Mouse (Mus musculus): ENCODE data around the gene Cd3eap. TPM values are rescaled to one million over a fixed set of nuclear protein-coding genes. Genes with fewer than 3 reads are reported as not detected.
A peak's percentile ranks its signal among the peaks of the same experiment; 100 is the strongest.

Gene Cd3eap
- polyA plus RNA-seq, 1 experiment, result 12.7 TPM

DNA sequence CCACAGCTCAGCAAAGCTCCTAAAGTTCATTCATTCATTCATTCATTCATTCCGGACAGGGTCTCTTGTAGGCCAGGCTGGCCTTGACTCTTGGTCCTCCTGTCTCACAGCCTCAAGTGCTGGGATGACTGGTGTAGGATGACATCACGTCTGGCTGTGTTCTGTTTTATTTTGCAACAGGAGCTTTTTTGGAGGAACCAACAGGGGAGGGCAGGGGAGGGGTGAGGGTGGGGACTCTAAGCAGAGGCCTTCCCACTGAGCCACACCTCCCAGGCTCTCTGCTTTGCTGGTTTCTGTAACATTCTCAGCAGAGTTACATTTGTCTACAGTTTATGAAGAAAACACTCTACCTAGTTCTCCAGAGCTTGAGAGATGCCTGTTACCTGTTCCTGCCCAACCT, 21.2 kb downstream of the Cd3eap start:
- Histone ChIP-seq H3K4me3 (replicated peaks; ENCODE audit: insufficient read depth, low read depth, low read length) (no peak overlapping the region), H3K27ac (ENCODE audit: insufficient read depth, low read length) (no peak overlapping the region), H3K27me3 (ENCODE audit: control insufficient read depth, insufficient read depth, low read length) (no peaks in the 10 kb centered on the region), H3K4me1 (ENCODE audit: control insufficient read depth, insufficient read depth, low read length) (peaks cover 14% of the 10 kb centered on the region; the same call in 1 of the 2 replicates)
- 76% methylated on average over 2 of the region's 2 CpGs for WGBS
- DNase-seq, result no peak
- no peak for TF ChIP-seq CTCF (IDR thresholded peaks at IDR 0.05; ENCODE audit: borderline replicate concordance, insufficient read depth, low read depth, low read length)
- no peak for TF ChIP-seq POLR2A (IDR thresholded peaks at IDR 0.05; ENCODE audit: borderline replicate concordance, insufficient read depth, low read length)

DNA sequence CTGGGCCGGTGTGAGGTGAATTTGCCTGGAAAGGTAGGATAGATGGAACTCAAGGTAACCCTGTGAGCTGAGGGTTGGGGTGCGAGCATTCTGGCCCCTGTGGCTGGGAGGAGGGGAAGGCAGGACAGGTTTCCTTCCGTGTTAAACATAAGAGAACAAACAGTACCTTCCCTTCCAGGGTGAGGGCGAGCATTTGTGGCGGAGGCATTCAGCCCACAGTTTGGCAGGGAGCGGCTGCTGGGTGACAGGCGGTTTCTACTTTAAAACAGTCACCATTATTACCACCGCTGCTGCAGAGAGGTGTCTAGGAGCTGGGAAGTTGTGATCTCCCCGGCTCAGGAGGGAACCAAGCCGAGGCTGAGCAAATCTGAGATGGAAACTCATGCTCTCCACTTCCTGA, 22.2 kb downstream of the Cd3eap start:
- Histone ChIP-seq H3K4me3 (replicated peaks; ENCODE audit: insufficient read depth, low read depth, low read length) (no peak overlapping the region), H3K27me3 (ENCODE audit: control insufficient read depth, insufficient read depth, low read length) (no peaks in the 10 kb centered on the region), H3K27ac (ENCODE audit: insufficient read depth, low read length) (no peak overlapping the region), H3K4me1 (ENCODE audit: control insufficient read depth, insufficient read depth, low read length) (peaks cover 14% of the 10 kb centered on the region; the same call in 1 of the 2 replicates)
- no peak for TF ChIP-seq POLR2A (IDR thresholded peaks at IDR 0.05; ENCODE audit: borderline replicate concordance, insufficient read depth, low read length)
- TF ChIP-seq CTCF (IDR thresholded peaks at IDR 0.05; ENCODE audit: borderline replicate concordance, insufficient read depth, low read depth, low read length), result no peak
- 74% methylated on average over 10 of the region's 10 CpGs for WGBS
- no peak for DNase-seq

DNA sequence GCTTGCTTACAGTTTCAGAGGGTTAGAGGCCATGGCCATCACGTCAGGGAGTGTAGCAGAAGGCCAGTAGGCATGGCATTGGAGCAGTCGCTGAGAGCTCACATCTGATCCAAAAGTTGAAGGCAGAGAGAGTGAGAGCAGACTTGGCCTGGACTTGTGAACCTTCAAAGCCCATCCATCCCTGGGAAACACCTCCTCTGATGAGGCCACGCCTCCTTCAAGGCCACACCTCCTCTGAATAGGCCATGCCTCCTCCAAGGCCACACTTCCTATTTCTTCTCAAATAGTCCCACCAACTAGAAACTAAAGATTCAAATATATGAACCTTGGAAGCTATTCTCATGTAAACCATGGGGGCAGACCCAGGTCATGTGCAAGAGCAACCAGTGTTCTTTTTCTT, 23.7 kb downstream of the Cd3eap start:
- no peak overlapping the region for H3K4me3 ChIP-seq (replicated peaks; ENCODE audit: insufficient read depth, low read depth, low read length)
- 46% methylated on average over 3 of the region's 3 CpGs for WGBS
- no peak for DNase-seq
- H3K27me3 ChIP-seq (ENCODE audit: control insufficient read depth, insufficient read depth, low read length), result no peaks in the 10 kb centered on the region
- TF ChIP-seq CTCF (IDR thresholded peaks at IDR 0.05; ENCODE audit: borderline replicate concordance, insufficient read depth, low read depth, low read length) (no peak), POLR2A (IDR thresholded peaks at IDR 0.05; ENCODE audit: borderline replicate concordance, insufficient read depth, low read length) (no peak)
- H3K27ac ChIP-seq (ENCODE audit: insufficient read depth, low read length), result no peak overlapping the region
- H3K4me1 ChIP-seq (ENCODE audit: control insufficient read depth, insufficient read depth, low read length), result peaks cover 14% of the 10 kb centered on the region; the same call in 1 of the 2 replicates

DNA sequence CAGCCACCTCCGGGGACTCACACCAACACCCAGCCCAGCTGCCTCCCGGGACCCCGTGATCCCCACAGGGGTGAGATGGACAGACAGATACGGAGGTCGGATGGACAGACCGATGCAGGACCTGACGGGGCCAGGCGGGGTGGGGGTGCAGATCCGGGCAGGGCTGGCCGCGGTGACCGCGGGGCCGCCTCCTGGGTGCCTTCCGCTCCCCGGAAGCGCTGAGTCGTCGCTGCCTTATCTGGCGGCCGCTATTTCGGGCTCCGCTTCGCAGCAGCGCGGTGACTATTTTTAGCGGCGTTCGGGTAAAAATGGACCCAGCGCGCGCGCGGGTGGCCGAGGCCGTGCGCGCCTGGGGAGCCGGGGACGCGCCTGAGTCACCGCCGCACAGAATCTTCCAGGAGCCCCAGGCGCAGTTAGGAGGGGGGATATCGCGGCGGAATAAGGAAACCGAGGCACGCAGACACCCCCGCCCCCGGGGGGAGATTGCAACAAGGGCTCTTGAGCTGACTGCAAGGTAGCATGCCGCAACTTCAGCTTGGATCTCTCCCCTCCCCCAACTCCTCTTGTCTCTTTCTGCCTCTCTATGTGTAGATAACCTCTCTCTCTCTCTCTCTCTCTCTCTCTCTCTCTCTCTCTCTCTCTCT, 26.5 kb downstream of the Cd3eap start:
- Histone ChIP-seq H3K4me3 (replicated peaks; ENCODE audit: insufficient read depth, low read depth, low read length) (peak overlapping the region; percentile 99), H3K27me3 (ENCODE audit: control insufficient read depth, insufficient read depth, low read length) (no peaks in the 10 kb centered on the region), H3K4me1 (ENCODE audit: control insufficient read depth, insufficient read depth, low read length) (peaks cover 14% of the 10 kb centered on the region; the same call in 1 of the 2 replicates), H3K27ac (ENCODE audit: insufficient read depth, low read length) (peak overlapping the region; percentile 98)
- TF ChIP-seq CTCF (IDR thresholded peaks at IDR 0.05; ENCODE audit: borderline replicate concordance, insufficient read depth, low read depth, low read length) (no peak), POLR2A (IDR thresholded peaks at IDR 0.05; ENCODE audit: borderline replicate concordance, insufficient read depth, low read length) (peak; percentile 34; the same call in 1 of the 2 replicates)
- under 1% methylated on average over 52 of the region's 52 CpGs for WGBS
- peak; percentile 88 to 89 for DNase-seq

GRCm38 (mm10) chr7:19331910-19332309, 27.4 kb downstream of the Cd3eap start:
- no peak overlapping the region for H3K4me3 ChIP-seq (replicated peaks; ENCODE audit: insufficient read depth, low read depth, low read length)
- DNase-seq, result no peak
- 69% methylated on average over 2 of the region's 2 CpGs for WGBS
- H3K27me3 ChIP-seq (ENCODE audit: control insufficient read depth, insufficient read depth, low read length), result no peaks in the 10 kb centered on the region
- H3K27ac ChIP-seq (ENCODE audit: insufficient read depth, low read length), result no peak overlapping the region
- peaks cover 14% of the 10 kb centered on the region; the same call in 1 of the 2 replicates for H3K4me1 ChIP-seq (ENCODE audit: control insufficient read depth, insufficient read depth, low read length)
- no peak for TF ChIP-seq POLR2A (IDR thresholded peaks at IDR 0.05; ENCODE audit: borderline replicate concordance, insufficient read depth, low read length)
- TF ChIP-seq CTCF (IDR thresholded peaks at IDR 0.05; ENCODE audit: borderline replicate concordance, insufficient read depth, low read depth, low read length), result no peak

DNA sequence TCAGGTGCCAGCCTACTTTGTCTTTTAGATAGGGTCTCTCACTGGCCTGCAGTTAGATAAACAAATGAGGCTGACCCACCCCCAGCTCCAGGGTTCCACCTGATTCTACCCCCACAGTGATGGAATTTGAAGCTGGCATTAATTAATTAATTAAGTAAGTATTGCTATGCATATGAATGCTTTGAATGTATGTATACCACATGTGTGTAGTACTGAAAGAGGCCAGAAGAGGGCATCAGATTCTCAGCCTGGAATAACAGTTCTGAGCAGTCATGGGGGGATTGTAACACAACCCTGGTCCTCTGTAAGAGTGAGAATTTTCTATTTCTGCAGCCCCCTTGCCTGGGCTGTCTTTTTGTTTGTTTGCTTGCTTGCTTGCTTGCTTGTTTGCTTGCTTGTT, 30.9 kb downstream of the Cd3eap start:
- H3K27me3 ChIP-seq (ENCODE audit: control insufficient read depth, insufficient read depth, low read length), result no peaks in the 10 kb centered on the region
- TF ChIP-seq CTCF (IDR thresholded peaks at IDR 0.05; ENCODE audit: borderline replicate concordance, insufficient read depth, low read depth, low read length), result no peak

GRCm38 (mm10) chr7:19327782-19328181, 31.5 kb downstream of the Cd3eap start:
- TF ChIP-seq CTCF (IDR thresholded peaks at IDR 0.05; ENCODE audit: borderline replicate concordance, insufficient read depth, low read depth, low read length), result no peak
- no peak for TF ChIP-seq POLR2A (IDR thresholded peaks at IDR 0.05; ENCODE audit: borderline replicate concordance, insufficient read depth, low read length)
- WGBS, result 70% methylated on average over 5 of the region's 5 CpGs
- no peak for DNase-seq
- Histone ChIP-seq H3K4me1 (ENCODE audit: control insufficient read depth, insufficient read depth, low read length) (no peaks in the 10 kb centered on the region), H3K27ac (ENCODE audit: insufficient read depth, low read length) (no peak overlapping the region), H3K4me3 (replicated peaks; ENCODE audit: insufficient read depth, low read depth, low read length) (no peak overlapping the region), H3K27me3 (ENCODE audit: control insufficient read depth, insufficient read depth, low read length) (no peaks in the 10 kb centered on the region)

More for the DNA sequence above, 30.9 kb downstream of the Cd3eap start:
- H3K4me1 ChIP-seq (ENCODE audit: control insufficient read depth, insufficient read depth, low read length), result no peaks in the 10 kb centered on the region
- no peak overlapping the region for H3K4me3 ChIP-seq (replicated peaks; ENCODE audit: insufficient read depth, low read depth, low read length)
- H3K27ac ChIP-seq (ENCODE audit: insufficient read depth, low read length), result no peak overlapping the region
- no peak for DNase-seq

GRCm38 (mm10) chr7:19327128-19327527, 32.2 kb downstream of the Cd3eap start:
- Histone ChIP-seq H3K27ac (ENCODE audit: insufficient read depth, low read length) (peak overlapping the region; percentile 73), H3K27me3 (ENCODE audit: control insufficient read depth, insufficient read depth, low read length) (no peaks in the 10 kb centered on the region), H3K4me1 (ENCODE audit: control insufficient read depth, insufficient read depth, low read length) (no peaks in the 10 kb centered on the region), H3K4me3 (replicated peaks; ENCODE audit: insufficient read depth, low read depth, low read length) (peak overlapping the region; percentile 71)
- TF ChIP-seq CTCF (IDR thresholded peaks at IDR 0.05; ENCODE audit: borderline replicate concordance, insufficient read depth, low read depth, low read length), result no peak
- TF ChIP-seq POLR2A (IDR thresholded peaks at IDR 0.05; ENCODE audit: borderline replicate concordance, insufficient read depth, low read length), result peak; percentile 71; the same call in 1 of the 2 replicates
- peak; percentile 90 to 92 for DNase-seq
- under 1% methylated on average over 22 of the region's 22 CpGs for WGBS
